In the genomic region with DNA sequence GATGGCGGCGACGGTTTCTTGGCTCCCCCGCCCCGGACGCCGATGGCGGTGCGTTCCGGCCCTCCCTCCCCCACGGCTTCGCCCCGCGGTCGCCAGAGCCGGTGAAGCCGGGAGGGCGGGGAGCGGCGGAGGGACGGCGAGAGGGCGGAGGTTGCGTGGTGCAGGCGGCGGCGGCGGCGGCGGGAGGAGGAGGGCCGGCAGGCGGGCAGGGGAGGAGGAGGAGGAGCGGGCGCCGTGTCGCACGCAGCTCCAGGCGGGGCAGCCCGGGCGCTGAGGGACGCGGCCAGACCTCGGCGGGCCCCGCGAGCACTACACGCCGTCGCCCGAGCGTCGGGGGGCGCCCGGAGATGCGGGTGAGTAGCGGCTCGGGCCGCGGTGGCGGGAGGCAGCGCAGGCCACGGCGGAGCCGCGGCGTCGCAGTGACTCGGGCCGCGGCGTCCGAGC, we compare ENCODE assay signal across 8 mouse cellular contexts. TPM values are rescaled to one million over a fixed set of nuclear protein-coding genes. Genes with fewer than 3 reads are reported as not detected.
DNase-seq lines count a peak whose midpoint lies in the region; ATAC-seq and TF ChIP-seq lines count a peak whose summit lies in the region.

No protein-coding gene starts in this region.

- peak overlapping the region; percentile 99 for H3K9ac ChIP-seq in ES-E14 (ENCODE audit: insufficient read depth, low read depth, low read length, poor library complexity, severe bottlenecking)
- peak overlapping the region; percentile 99 for H3K9ac ChIP-seq in forebrain, embryonic 15.5 days (replicated peaks)
- H3K9ac ChIP-seq in lung, embryonic 14.5 days: peak overlapping the region; percentile 99

- no peaks in the 10 kb centered on the region for H3K36me3 ChIP-seq in ES-E14 (ENCODE audit: control insufficient read depth, insufficient read depth, low read length, poor library complexity, severe bottlenecking)
- no peaks in the 10 kb centered on the region for H3K36me3 ChIP-seq in forebrain, embryonic 15.5 days
- H3K36me3 ChIP-seq in lung, embryonic 14.5 days (ENCODE audit: insufficient read depth): no peaks in the 10 kb centered on the region
- H3K36me3 ChIP-seq in thymus, adult 2 months (ENCODE audit: control insufficient read depth, insufficient read depth, low read length): no peaks in the 10 kb centered on the region

- peak overlapping the region; percentile 93 for H3K27ac ChIP-seq in ES-E14 (ENCODE audit: insufficient read depth, low read depth, low read length, poor library complexity, severe bottlenecking)
- peak overlapping the region; percentile 98 for H3K27ac ChIP-seq in forebrain, embryonic 15.5 days (replicated peaks)
- peak overlapping the region; percentile 99 for H3K27ac ChIP-seq in lung, embryonic 14.5 days (ENCODE audit: low read depth)
- no peak overlapping the region for H3K27ac ChIP-seq in thymus, adult 2 months (ENCODE audit: control insufficient read depth, insufficient read depth, low read length)

- peak; percentile 92 for ATAC-seq in forebrain, embryonic 15.5 days (replicated peaks)
- ATAC-seq in lung, embryonic 14.5 days (ENCODE audit: insufficient read depth): peak; percentile 91
- ATAC-seq in neutrophil, adult 5-6 weeks (ENCODE audit: extremely low read depth, insufficient number of reproducible peaks, low FRiP score, poor library complexity, severe bottlenecking): peak; percentile 66

- no peaks in the 10 kb centered on the region for H3K27me3 ChIP-seq in forebrain, embryonic 15.5 days
- H3K27me3 ChIP-seq in lung, embryonic 14.5 days (ENCODE audit: insufficient read depth, low read length): no peaks in the 10 kb centered on the region
- H3K27me3 ChIP-seq in thymus, adult 2 months (ENCODE audit: control insufficient read depth, insufficient read depth, low read length): no peaks in the 10 kb centered on the region

- H3K4me3 ChIP-seq in ES-E14 (ENCODE audit: insufficient read depth in 1 of 2, low read depth in 1 of 2, low read length in 2 of 2, poor library complexity in 1 of 2, severe bottlenecking in 1 of 2): peak overlapping the region; percentile 95 to 97
- peak overlapping the region; percentile 100 for H3K4me3 ChIP-seq in forebrain, embryonic 15.5 days
- H3K4me3 ChIP-seq in lung, embryonic 14.5 days (ENCODE audit: low read depth, low read length): peak overlapping the region; percentile 96
- peak overlapping the region; percentile 100 for H3K4me3 ChIP-seq in thymus, adult 2 months (ENCODE audit: control insufficient read depth, insufficient read depth, low read length)

- no peaks in the 10 kb centered on the region for H3K9me3 ChIP-seq in ES-E14 (ENCODE audit: control insufficient read depth, insufficient read depth, low read depth, low read length)
- no peaks in the 10 kb centered on the region for H3K9me3 ChIP-seq in forebrain, embryonic 15.5 days
- H3K9me3 ChIP-seq in lung, embryonic 14.5 days (ENCODE audit: low read depth, low read length): no peaks in the 10 kb centered on the region

- peak overlapping the region; percentile 78 for H3K4me2 ChIP-seq in forebrain, embryonic 15.5 days (replicated peaks)
- H3K4me2 ChIP-seq in lung, embryonic 14.5 days: peak overlapping the region; percentile 77

- WGBS in forebrain, embryonic 15.5 days: under 1% methylated on average over 61 of the region's 72 CpGs
- WGBS in lung, embryonic 14.5 days: 0% methylated on average over 26 of the region's 72 CpGs
- 1% methylated on average over 66 of the region's 72 CpGs for WGBS in thymus, adult 2 months

- TF ChIP-seq CTCF in lung, embryonic 14.5 days (IDR thresholded peaks at IDR 0.05; ENCODE audit: low read depth): no peak
- TF ChIP-seq CTCF in thymus, adult 2 months (IDR thresholded peaks at IDR 0.05; ENCODE audit: borderline replicate concordance, control insufficient read depth, extremely low read depth, insufficient read depth, low read length, poor library complexity): no peak

- DNase-seq in ES-E14 (ENCODE audit: low read depth, low spot score): peak; percentile 24
- DNase-seq in cerebellum, adult 11 months: peak; percentile 84
- peak; percentile 84 for DNase-seq in heart, postnatal 4 days
- peak; percentile 45 to 61 for DNase-seq in layer of hippocampus, adult 8-10 months (ENCODE audit: low spot score in 2 of 2)
- DNase-seq in lung, embryonic 14.5 days: peak; percentile 81
- peak; percentile 61 for DNase-seq in thymus, adult 2 months

- H3K4me1 ChIP-seq in ES-E14 (ENCODE audit: control insufficient read depth in 2 of 2, insufficient read depth in 2 of 2, low read length in 2 of 2, poor library complexity in 1 of 2): peaks cover 1 to 2% of the 10 kb centered on the region in 2 experiments; a peak in 2 of 4 replicates
- H3K4me1 ChIP-seq in forebrain, embryonic 15.5 days: peaks cover 35% of the 10 kb centered on the region
- H3K4me1 ChIP-seq in lung, embryonic 14.5 days (ENCODE audit: insufficient read depth): no peaks in the 10 kb centered on the region
- peaks cover 5% of the 10 kb centered on the region for H3K4me1 ChIP-seq in thymus, adult 2 months (replicated peaks; ENCODE audit: control insufficient read depth, insufficient read depth, low read length)

- no peak for TF ChIP-seq POLR2A in thymus, adult 2 months (IDR thresholded peaks at IDR 0.05; ENCODE audit: control insufficient read depth, extremely low read depth, insufficient read depth, low read length, poor library complexity)

- in situ Hi-C loops in ES-E14 (cut with MboI; ENCODE audit: low sequenced_read_pairs in 2 of 2, unreplicated experiment in 2 of 2): no loop called here

TF ChIP-seq in ES-E14, 5 proteins besides CTCF, POLR2A, EP300 and RAD21:
- TF ChIP-seq HCFC1 (IDR thresholded peaks at IDR 0.05; ENCODE audit: borderline replicate concordance, insufficient read depth, low read length) (0 out of 2 replicates have a peak, but pooled peaks have one; percentile 22), ZC3H11A (IDR thresholded peaks at IDR 0.05; ENCODE audit: borderline replicate concordance, low read depth, low read length) (no peak)

RNA-seq across cellular contexts. Expression of a gene that starts 1.0 kb away (rescaled TPM):
- total RNA-seq in ES-E14 (2012; rRNA removed): 91.0 and 123 TPM in 2 replicates
- 180 and 183 TPM in 2 replicates for polyA plus RNA-seq in forebrain, embryonic 15.5 days (2015; fragmentation: Nextera tagmentation; extraction: Ambion mirVana)
- total RNA-seq in heart, postnatal 4 days (2021): 10 to 100 TPM; 89.4 to 94.8 TPM
- 100 to 1,000 TPM; 103 to 120 (median 110) TPM for total RNA-seq in layer of hippocampus, adult 8-10 months (2022)
- polyA plus RNA-seq in lung, embryonic 14.5 days (2014; fragmentation: Nextera tagmentation; extraction: Ambion mirVana): 149 and 155 TPM in 2 replicates
- 125 and 148 TPM in 2 replicates for total RNA-seq in neutrophil, adult 5-6 weeks (2017)
- 20.7 and 23.4 TPM in 2 replicates for polyA plus RNA-seq in thymus, adult 2 months (2012; rRNA removed)

Comparison
In these comparisons a context has a peak if more than half of its experiments do, and no peak if none do; other contexts are left out.
1. DNase-seq: peak in every context shown above with its lines; median percentile 84 in cerebellum, adult 11 months; 84 in heart, postnatal 4 days; 81 in lung, embryonic 14.5 days; 61 in thymus, adult 2 months; 53 in layer of hippocampus, adult 8-10 months; 24 in ES-E14.